Mouse (Mus musculus): ENCODE results near the gene Vmn1r112.
"Not testable (repeated sequence)": the region's sequence is repeated elsewhere in the genome, so short reads cannot be mapped to it uniquely, and the experiment has no call there.

Vmn1r112 gene

DNA sequence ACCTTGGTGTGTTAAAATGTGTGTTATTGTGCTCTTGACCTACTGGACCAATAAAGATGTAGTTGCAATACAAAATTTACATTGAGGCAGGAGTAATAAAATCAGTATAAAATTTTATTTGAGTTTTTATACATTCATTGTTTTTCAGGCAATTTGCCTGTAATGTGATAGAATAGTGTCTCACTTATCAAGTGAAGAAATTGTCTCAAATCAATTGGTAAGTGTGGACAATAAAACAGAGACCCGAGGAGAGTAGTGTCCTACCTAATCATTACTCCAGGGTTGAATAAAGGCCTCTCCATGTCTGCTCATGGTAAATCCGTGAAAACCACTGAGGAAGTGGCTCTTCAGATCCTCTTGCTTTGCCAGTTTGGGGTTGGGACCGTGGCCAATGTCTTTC lies at the start of gene Vmn1r112:
TSS of gene Vmn1r112 (plus strand) at position 301 of the 400 bp plus-strand sequence.
- DNase-seq (ENCODE audit: low spot score), result not testable (repeated sequence)

DNA sequence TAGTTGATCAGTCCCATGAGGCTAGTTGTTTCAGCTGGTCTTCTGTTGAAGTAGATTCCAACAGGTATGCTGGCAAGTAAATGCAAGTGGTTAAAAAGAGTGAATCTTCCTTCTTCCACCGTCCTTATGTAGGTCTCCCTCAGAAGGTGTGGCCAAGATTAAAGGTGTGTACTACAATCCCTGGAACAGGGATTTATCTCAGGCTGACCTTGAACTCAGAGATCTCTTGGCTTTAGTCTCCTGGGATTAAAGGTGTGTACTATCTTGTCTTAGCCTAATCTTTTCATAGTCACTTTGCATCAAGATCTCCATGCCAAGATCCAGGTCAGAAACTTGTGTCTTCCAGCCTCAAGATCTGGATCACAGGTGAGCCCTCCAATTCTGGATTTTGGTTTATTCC lies 40.5 kb upstream of the Vmn1r112 start, which contains the start of gene Gm10668:
TSS of gene Gm10668 (minus strand) at position 101 of the 400 bp plus-strand sequence.
- DNase-seq (ENCODE audit: low spot score), result not testable (repeated sequence)

DNA sequence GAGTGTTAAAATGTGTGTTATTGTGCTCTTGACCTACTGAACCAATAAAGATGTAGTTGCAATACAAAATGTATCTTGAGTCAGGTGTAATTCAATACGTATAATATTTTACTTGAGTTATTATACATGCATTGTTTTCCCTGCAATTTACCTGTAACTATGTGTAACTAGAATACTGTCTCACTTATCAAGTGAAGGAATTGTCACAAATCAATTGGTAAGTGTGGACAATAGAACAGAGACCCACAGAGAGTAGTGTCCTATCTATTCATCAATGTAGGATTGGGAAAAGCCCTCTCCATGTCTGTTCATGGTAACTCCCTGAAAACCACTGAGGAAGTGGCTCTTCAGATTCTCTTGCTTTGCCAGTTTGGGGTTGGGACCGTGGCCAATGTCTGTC lies 16.0 kb downstream of the Vmn1r112 start, which contains the start of gene Vmn1r113:
TSS of gene Vmn1r113 (plus strand) at position 301 of the 400 bp plus-strand sequence.
- not testable (repeated sequence) for DNase-seq (ENCODE audit: low spot score)

DNA sequence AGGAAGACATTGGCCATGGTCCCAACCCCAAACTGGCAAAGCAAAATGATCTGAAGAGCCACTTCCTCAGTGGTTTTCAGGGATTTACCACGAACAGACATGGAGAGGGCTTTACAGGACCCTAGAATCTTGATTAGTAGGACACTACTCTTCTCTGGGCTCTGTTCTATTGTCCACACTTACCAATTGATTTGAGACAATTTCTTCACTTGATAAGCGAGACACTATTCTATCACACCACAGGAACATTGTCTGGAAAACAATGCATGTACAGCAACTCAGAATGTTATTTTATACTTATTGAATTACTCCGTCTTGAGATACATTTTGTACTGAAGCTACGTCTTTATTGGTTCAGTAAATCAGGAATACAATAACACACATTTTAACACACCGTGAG lies 41.1 kb downstream of the Vmn1r112 start, which contains the start of gene Vmn1r114:
TSS of gene Vmn1r114 (minus strand) at position 101 of the 400 bp plus-strand sequence.
- DNase-seq (ENCODE audit: low spot score), result not testable (repeated sequence)

Data from ovary, postnatal 36 days (tissue).